Mouse (Mus musculus) bone marrow, adult 2 months (tissue): ENCODE measurements around the gene Colgalt2.

ENCODE experiments used
- CTCF ChIP-seq: fragments of 200-500 bp; IDR thresholded peaks from 2 replicates; pipeline ENCODE4 v1.5.1; 2011; ENCODE audit warnings: low read length, control low read depth; ENCODE audit not compliant: control insufficient read depth, insufficient read depth
- POLR2A ChIP-seq: fragments of 200-500 bp; IDR thresholded peaks from 2 replicates; pipeline ENCODE4 v1.6.1; 2011; ENCODE audit warnings: low read depth, mild to moderate bottlenecking, control low read depth, low read length, borderline replicate concordance; ENCODE audit not compliant: control insufficient read depth

DNA sequence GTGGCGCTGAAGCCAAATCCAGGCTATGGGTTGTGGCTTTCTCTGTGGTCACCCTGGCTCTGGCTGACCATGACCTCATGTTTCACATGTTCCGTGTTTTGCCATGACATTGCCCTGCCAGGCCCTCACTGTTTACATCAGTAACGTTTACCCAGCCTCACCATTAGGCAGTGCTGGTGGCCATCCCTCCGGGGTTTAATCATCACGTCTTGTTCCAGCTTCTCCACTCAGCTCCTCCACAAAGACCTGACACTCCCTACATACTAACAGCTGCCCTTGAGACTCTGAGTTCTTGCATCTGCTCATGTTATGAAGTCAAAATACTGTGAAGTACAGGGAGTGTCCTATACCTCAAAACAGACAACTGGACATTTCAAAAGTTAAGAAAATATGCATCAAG, 54.9 kb downstream of the Colgalt2 start:
- TF ChIP-seq CTCF = no peak
- no peak for TF ChIP-seq POLR2A
